Mouse (Mus musculus): ENCODE measurements around the gene Selenow.

Gene Selenow

DNA sequence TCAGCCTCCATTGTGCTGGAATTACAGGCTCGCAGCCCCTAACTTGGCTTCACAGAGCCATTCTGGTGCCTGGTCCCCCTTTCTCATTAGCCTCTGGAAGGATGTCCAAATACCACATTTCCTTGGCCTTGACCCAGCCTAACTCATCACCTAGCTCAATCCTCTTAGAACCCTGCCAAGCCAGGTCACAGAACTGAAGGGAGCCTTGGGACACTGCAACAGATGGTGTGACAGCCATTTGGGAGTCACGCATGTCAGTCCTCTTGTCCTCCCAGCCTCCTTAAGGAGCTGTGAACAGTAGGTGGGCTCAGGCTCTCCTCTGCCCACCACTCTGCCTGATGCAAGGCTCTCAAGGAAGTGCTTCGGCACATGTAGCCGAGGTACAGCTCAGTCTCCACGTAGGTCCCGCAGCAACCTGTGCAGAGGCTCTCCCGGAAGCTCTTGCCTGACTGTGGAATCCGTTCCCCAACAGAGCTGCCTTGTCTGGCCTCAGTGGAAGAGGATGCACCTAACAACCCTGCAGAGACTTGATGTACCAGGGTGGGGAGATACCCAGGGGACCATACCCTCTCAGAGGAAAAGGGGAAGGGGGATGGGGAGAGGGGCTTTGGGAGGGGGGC is 14.1 kb downstream of the Selenow start:
- no peak for DNase-seq (ENCODE audit: low read depth in 2 of 2, low spot score in 2 of 2)

- DNase-seq (ENCODE audit: low read depth in 2 of 2, low spot score in 2 of 2): no peak
Observed at GRCm38 (mm10) chr7:15906602-15907001, 15.6 kb downstream of the Selenow start.

DNA sequence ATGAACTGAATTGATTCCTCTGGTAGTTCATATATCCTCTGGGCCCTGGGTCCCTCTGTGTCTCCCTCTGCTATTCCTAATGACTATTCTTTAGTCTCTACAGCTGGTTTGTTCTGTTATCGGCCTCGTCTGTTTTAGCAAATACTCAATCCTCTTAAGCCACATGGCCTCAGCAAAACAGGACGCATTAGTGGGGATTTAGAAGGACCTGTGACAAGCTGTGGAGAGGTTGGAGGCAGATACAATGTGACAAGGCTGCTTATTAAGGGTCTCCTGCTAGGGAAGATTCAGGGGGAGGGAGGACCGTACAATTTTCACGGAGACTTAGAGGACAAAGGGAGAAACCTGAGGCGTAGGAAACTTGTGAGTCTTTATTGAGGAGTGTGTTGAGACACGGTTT is 16.3 kb downstream of the Selenow start:
- DNase-seq (ENCODE audit: low read depth in 2 of 2, low spot score in 2 of 2): no peak

- DNase-seq (ENCODE audit: low read depth in 2 of 2, low spot score in 2 of 2): no peak
Observed at GRCm38 (mm10) chr7:15901366-15902048, 20.7 kb downstream of the Selenow start.

GRCm38 (mm10) chr7:15894251-15894650 is 28.0 kb downstream of the Selenow start:
- DNase-seq (ENCODE audit: low read depth in 2 of 2, low spot score in 2 of 2): no peak

GRCm38 (mm10) chr7:15884127-15884526 is 38.1 kb downstream of the Selenow start:
- DNase-seq (ENCODE audit: low read depth in 2 of 2, low spot score in 2 of 2): no peak

GRCm38 (mm10) chr7:15882317-15882716 is 39.9 kb downstream of the Selenow start, which contains the start of gene Crxos:
Gene Crxos (plus strand): TSS chr7:15882617.
- DNase-seq (ENCODE audit: low read depth in 2 of 2, low spot score in 2 of 2): no peak

- DNase-seq (ENCODE audit: low read depth in 2 of 2, low spot score in 2 of 2): no peak
Observed at GRCm38 (mm10) chr7:15881831-15882230, 40.4 kb downstream of the Selenow start.

- no peak for DNase-seq (ENCODE audit: low read depth in 2 of 2, low spot score in 2 of 2)
Observed at GRCm38 (mm10) chr7:15881388-15881787, 40.8 kb downstream of the Selenow start.

GRCm38 (mm10) chr7:15879756-15880155 is 42.4 kb downstream of the Selenow start, which contains the start of gene Crx:
Gene Crx (minus strand): TSS chr7:15879968.
- DNase-seq (ENCODE audit: low read depth in 2 of 2, low spot score in 2 of 2): no peak

All from CD8-positive naive resting alpha-beta T cell, adult 2 months (primary cell).